Mouse (Mus musculus): ENCODE results near the gene Tcaf1.

Gene Tcaf1

DNA sequence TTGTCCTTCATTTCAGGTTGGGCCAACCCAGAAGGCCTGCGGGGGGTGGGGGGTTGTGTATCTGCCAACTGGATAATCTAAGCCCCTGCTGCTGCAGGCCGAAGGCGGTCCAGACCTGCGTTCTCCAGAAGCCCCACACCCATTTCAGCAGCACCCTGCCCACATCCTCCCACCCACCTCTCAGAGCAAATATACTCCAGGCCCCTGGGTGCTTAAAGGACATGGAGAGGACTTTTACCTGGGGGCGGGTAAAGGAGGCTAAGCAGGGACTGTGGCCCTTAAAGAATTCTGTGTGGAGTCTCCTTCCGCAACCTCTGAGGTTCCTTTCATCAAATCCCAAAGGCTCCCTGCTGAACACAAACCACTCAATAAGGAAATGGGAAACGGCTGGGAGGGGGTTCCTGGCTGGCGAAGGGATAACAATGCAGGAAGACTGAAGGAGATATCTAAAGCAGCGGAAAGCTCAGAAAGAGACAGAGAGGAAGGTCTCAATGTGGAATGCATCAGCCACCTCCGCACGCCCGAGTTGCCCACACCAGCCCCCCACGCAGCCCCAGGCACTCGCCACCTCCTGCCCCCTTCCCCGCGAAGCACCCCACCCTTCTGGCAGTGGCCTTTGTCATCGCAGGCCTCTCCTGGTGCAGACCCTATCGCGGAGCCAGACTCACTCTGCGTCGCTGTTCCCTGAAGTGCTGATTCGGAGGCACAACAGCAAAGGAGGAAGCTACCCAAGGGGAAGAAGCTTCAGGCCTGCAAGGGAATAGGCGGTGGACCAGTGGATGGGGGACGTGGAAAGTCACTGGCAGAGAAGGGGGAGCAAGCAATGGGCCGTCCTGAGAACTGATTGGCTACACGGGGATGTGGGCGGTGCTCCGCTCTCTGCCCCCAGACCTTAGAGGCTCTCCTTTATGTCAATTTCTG is at the start of gene Tcaf1:
TSS of gene Tcaf1 (minus strand) at position 798 of the 921 bp plus-strand sequence.
- DNase-seq (ENCODE audit: low read depth, low spot score): peak; percentile 72

DNA sequence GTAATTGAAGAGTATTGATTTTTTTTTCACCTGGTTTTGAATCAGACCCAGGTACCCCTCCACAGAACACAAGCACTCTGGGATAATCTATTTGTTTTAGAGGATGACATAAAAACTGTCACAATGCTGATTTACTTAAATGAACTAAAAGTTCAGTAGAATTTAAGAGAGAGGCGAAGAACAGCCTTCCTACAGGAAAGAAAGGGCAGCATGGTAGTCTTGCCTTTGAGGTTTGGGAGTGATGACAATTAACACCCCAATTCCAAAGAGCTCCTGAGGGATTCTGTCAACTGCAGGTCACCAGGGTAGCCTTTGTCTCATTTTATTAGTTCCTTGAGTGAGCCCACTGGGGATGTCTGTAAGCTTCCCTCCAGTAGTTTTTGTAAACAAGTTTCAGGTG is 46.2 kb upstream of the Tcaf1 start, which contains the start of gene Olfr38:
TSS of gene Olfr38 (plus strand) at position 301 of the 400 bp plus-strand sequence.
- no peak for DNase-seq (ENCODE audit: low read depth, low spot score)

GRCm38 (mm10) chr6:42747846-42748245 is 38.0 kb upstream of the Tcaf1 start:
- DNase-seq (ENCODE audit: low read depth, low spot score): no peak

DNA sequence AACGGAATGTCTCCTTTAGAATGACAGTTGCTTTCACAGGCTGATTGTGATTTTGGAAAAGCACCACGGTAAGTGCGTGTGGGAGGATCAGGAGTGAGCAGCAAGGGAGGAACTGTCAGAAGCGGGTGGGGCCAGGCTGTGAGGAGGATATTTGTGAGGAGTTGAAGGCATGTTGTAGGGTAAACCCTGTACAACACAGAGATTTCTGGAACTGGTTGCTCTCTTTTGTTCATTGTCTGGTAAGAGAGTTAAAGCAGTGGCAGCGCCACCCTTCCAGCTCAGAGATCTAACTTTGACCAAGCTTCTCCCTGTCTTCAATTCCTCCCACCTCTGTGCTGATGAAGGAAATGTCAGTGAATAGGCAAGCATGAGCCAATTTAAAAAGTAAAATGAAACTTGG is 32.4 kb upstream of the Tcaf1 start:
- DNase-seq (ENCODE audit: low read depth, low spot score): no peak

DNA sequence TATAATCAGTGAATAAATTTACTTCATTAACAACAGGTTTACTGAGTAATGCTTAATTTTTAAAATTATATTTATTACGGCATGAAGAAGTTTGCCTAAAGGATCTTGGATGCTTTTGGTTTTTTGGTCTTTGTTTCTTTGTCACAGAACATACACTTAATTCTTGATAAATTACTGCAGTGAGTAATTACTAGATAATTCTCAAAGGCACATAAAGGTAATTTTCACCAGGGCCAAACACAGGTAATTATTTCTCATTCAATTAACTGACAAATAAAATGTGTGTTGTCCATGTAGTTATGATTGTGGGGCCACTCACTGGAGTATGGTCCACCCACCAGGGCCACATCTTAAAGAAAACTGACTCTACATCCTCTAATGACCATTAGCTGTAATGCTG is 29.2 kb upstream of the Tcaf1 start, which contains the start of gene Olfr453:
TSS of gene Olfr453 (plus strand) at position 301 of the 400 bp plus-strand sequence.
- DNase-seq (ENCODE audit: low read depth, low spot score): no peak

DNA sequence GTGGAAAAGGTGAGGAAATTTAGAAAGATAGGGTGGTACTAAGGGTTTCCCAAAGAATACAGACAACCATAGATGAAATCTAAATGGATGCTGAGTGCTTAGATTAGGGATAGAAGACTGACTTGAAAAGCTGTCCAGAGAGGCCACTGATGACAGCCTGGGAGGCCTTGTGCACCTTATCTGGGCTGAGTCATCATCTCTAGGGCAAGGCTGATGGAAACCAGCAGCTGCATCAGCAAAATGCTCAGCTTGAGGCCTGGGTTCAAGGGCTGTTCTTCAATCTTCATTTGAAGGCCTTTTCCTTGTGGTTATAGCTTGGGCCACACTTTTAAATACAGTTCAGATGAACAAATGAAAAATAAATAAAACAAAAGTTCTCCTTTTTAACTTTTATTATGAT is 8.1 kb upstream of the Tcaf1 start:
- no peak for DNase-seq (ENCODE audit: low read depth, low spot score)

GRCm38 (mm10) chr6:42714668-42715067 is 4.8 kb upstream of the Tcaf1 start:
- DNase-seq (ENCODE audit: low read depth, low spot score): no peak

DNA sequence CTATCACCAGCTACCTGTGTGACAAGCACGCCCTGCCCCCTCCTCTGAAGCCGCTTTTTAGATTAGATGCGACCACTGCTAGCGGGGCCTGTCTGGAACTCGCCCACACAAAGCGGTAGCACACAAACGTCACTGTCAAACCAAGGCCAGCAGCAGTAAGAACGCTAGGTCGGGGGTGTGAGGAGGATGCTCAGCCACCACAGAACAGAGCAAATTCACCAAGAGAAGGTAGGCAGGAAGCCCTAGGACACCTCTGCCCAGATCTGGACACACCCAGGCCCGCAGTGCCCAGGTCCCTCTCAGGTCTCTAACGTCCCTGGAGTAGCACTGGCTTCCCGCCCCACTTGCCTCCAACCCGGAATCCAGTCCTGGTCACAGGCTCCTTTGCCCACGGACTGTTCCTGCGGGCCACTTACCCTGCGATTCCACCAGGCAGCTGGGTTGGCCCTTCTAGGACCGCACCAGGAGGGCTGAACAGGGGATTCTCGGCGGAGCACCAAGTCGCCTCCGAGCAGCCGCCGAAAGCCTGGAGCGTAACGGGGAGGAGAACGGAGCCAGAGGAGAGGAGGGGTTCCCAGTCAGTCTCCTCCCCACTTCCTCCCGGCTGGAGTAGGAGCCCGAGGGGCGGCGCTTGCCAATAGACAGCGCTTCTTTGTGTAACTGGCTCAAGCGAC is 17.2 kb downstream of the Tcaf1 start:
- DNase-seq (ENCODE audit: low read depth, low spot score): peak; percentile 90

DNA sequence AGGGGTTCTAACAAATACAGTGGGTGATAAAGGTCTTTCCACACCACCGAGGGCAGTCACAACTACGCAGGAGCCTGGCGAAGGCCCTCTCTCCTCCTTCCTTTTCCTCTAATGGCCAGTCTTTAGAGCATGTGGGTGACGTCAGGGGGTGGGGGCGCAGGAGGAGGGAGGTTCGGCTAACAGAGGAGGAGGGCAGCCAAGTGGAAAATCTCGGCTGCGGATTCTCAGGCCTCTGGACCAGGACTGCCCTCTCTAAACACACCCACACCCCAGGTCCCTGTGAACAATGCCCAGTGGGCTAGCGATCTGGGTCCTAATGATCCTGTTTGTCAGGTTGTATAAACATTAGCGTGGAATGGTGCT is 17.8 kb downstream of the Tcaf1 start:
- DNase-seq (ENCODE audit: low read depth, low spot score): peak; percentile 60

- no peak for DNase-seq (ENCODE audit: low read depth, low spot score)
Measured at GRCm38 (mm10) chr6:42689761-42690160, 20.1 kb downstream of the Tcaf1 start.

DNA sequence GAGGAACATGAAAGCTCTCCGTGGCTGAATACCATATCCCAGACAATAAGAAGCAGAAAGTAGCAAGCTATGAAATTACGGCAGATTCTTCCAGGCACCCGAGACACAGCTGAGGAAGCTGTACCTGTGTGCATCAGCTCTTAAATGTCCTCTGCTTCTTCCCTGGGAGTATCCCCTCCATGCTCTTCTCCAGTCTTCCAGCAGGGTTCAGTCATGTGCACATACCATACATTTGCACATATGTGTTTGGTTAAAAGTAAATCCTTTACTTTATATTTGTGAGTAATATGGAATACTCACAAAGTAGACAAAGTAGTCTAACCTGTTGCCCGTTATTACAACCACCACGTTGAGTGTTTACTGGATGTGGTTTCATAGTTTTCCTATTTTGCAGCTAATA is 22.0 kb downstream of the Tcaf1 start:
- no peak for DNase-seq (ENCODE audit: low read depth, low spot score)

DNA sequence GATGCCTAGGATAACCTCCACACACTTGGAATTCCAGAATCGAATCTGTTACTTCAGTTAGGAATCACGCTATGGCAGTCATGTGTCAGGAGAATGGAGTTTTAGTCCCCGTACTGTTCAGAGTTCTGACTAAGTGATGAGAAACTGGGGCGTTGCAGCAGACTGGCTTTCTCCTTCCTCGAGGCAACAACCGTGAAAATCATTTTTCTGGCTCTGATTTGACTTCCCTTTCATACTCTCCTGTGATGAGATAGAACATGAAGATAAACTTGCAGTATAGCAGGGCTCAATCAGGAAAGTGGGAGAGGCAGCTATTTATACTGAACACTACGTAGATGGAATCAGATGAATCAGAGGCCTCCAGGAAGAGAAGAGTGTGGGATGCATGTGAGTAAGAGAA is 29.8 kb downstream of the Tcaf1 start:
- no peak for DNase-seq (ENCODE audit: low read depth, low spot score)

DNA sequence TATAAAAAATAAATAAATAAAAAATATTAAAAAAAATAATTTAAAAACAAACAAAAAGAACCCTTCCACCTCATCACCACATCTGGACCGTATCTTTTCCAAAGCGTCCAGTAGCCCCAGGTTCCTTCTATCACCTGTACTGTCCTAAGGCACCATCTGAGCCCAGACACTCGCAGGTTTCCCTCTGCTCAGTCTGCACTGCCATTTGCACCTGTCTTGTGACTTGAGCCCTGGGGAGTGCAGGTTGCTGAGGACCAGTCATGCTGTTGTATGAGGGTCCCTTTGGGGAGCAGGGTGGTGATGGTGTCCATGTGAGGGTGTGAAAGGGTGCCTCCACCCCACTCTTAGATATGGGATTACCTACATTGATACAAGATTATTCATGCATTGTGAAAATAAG is 33.9 kb downstream of the Tcaf1 start:
- no peak for DNase-seq (ENCODE audit: low read depth, low spot score)

GRCm38 (mm10) chr6:42671767-42672166 is 38.1 kb downstream of the Tcaf1 start:
- no peak for DNase-seq (ENCODE audit: low read depth, low spot score)

GRCm38 (mm10) chr6:42667722-42668121 is 42.2 kb downstream of the Tcaf1 start:
- DNase-seq (ENCODE audit: low read depth, low spot score): no peak

DNA sequence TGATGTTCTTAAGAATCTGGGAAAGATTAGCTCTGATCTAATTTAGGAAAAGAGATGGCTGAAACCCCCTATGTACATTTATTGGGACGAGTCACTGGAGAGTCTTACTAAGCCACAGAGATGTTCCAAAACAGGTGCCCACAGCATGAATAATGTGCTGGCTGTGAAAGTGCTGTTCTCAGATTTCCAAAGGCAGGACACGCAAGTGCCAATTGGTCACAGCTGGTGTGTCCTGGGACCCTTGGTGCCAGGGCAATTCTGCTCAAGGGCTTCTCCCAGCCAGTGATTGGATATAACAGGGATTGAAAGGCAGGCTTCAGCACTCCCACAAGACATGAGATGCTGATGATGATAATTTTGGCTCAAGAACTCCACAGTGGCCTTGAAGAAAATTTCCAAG is 48.1 kb downstream of the Tcaf1 start:
- DNase-seq (ENCODE audit: low read depth, low spot score): no peak

DNA sequence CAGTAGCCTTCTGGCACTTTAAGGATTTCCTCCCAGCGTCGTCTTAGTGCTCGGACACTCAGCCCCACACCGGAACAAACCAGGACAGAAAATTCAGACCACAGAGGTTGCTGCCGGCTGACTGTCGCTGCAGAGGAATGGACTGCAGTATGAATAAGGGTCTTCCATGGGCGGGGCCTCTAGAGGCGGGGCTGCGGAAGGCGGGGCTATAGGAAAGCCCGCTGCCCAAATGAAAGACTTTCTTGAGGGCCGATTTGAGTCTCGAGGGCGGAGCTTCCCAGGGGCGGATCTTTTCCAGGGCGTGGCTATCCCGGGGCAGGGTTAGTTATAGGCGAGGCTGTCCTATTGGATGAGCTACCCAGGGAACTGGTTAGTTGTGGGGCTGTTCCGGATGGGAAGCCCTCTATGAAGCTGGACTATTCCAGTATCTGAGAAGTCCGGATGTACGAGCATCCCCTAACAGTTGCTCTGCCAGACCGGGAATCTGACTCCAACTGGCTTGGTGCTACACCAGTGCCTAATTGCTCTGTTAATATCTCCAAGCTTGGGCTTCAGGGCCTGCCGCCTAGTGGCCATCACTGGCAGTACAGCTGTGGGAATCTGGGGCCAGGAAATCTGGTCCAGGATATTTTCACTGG is 64.9 kb downstream of the Tcaf1 start, which contains the start of gene Tcaf2:
TSS of gene Tcaf2 (minus strand) at position 343 of the 638 bp plus-strand sequence.
- DNase-seq (ENCODE audit: low read depth, low spot score): peak; percentile 96

GRCm38 (mm10) chr6:42634393-42634792 is 75.5 kb downstream of the Tcaf1 start:
- DNase-seq (ENCODE audit: low read depth, low spot score): no peak

- no peak for DNase-seq (ENCODE audit: low read depth, low spot score)
Measured at GRCm38 (mm10) chr6:42631395-42631794, 78.5 kb downstream of the Tcaf1 start.
